Mouse (Mus musculus): ENCODE results near the gene Pde4a. TPM values are rescaled to one million over a fixed set of nuclear protein-coding genes. Genes with fewer than 3 reads are reported as not detected.

The Pde4a gene
- total RNA-seq, 2 experiments from 2014 or later, result 101 to 106 TPM

DNA sequence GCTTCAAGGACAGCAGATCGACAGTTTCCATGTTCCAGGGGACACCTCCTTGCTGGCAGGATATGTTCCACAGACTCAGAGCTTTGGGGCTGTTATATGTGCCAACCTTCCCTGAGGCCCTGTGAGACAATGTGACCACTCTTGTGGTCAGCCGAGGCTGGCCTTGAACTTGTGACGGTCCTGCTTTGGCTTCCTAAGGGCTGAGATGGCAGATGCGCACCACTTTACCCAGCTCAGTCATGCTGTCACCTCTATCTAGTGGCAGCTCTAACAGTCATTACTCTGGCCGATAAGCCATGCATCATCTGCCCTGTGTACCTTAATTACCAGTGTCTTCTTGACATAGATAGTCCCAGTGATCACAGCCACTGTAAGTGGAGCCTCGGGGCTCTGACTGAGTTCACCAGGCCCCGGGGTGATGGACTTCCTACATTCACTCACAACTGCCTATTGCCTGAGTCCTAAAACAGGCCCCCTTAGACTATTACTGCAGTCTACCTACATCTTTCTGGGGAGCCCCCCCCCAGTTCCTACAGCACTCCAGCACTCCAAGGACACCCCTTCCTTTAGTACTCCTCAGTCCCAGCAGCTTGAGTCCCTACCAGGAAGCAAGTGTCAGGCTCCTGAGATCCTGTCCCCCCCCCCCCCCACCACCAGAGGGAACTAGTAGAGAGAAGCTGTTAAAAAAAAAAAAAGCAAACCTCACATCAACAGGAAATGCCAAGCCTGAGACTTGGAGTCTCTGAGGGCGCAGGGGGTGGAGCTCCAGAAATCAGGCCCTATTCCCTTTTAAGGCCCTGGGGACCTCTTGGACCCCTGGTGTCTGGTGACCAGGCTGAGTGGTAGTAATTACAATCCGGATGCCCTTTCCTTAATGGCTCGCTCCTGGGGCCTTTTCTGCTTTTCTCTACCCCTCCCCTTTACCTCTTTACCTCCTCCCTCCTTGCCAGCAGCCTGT, 1.9 kb downstream of the Pde4a start:
- H3K4me3 ChIP-seq, result peak overlapping the region; percentile 58
- TF ChIP-seq CTCF (IDR thresholded peaks at IDR 0.05), result no peak
- DNase-seq (ENCODE audit: extremely low spot score in 1 of 2, low spot score in 2 of 2), result no peak
- intact Hi-C loops (cut with DNase I), result loop anchor here (2.0 kb wide), 1 partner anchor 29 kb away; no protein-coding TSS in a partner anchor
- peak overlapping the region; percentile 94 for H3K27ac ChIP-seq

DNA sequence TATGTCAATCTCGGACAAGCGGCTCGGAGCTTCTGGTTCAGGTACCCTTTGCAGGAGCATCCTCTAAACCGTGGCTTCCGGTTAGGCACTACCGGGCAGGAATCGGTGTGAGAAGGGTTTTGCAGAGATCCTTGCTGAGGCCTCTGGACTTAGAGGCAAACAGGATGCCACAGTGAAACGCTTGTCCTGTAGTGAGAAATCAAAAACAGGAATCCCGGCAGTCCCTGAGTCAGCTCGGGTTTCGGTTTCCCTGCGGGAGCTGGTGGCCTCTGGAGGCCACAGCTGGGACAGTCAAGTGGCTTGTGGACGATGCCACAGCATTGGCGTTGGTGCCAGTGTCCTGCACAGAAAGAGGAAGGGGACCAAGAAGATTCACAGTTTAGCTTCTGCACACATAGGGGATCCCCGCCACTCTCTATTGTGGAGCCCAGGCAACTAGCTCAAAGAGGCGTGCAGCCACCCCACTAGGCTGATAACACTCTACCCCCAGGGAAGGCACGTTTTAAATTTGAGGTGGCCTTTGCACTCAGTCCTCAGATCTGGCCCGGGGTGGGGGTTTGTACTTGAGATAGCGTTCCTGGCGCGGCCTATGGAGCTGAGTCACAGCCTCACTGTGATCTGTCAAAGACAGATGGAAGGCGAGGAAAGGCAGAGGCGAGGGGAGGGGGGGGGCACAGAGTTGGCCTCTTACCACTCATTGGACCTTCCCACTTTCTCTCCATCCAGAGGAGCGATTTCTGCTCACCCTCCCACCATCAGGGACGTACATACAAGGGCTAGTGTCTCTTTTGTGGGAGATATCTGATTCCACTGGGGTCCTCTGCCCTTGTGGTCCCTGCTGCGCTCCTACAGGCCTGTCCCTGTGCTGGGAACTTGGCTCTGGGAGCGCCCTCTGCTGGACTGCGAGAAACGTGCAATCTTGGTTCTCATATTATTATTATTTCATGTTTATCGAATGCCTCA, 2.9 kb downstream of the Pde4a start:
- peak overlapping the region; percentile 27 for H3K4me3 ChIP-seq
- peak overlapping the region; percentile 71 for H3K27ac ChIP-seq
- intact Hi-C loops (cut with DNase I), result loop anchor here (1.0 kb wide), 1 partner anchor 19 kb away; the partner anchor contains the start of gene Cdc37
- peak; percentile 80 for TF ChIP-seq CTCF (IDR thresholded peaks at IDR 0.05)
- DNase-seq (ENCODE audit: extremely low spot score in 1 of 2, low spot score in 2 of 2), result peak; percentile 69 to 75

GRCm38 (mm10) chr9:21169157-21169556, 3.6 kb downstream of the Pde4a start:
- intact Hi-C loops (cut with DNase I), result loop anchor here (1.0 kb wide), 1 partner anchor 20 kb away; the partner anchor contains the start of gene Cdc37
- Histone ChIP-seq H3K4me3 (no peak overlapping the region), H3K27ac (no peak overlapping the region)
- no peak for TF ChIP-seq CTCF (IDR thresholded peaks at IDR 0.05)
- DNase-seq (ENCODE audit: extremely low spot score in 1 of 2, low spot score in 2 of 2), result no peak

DNA sequence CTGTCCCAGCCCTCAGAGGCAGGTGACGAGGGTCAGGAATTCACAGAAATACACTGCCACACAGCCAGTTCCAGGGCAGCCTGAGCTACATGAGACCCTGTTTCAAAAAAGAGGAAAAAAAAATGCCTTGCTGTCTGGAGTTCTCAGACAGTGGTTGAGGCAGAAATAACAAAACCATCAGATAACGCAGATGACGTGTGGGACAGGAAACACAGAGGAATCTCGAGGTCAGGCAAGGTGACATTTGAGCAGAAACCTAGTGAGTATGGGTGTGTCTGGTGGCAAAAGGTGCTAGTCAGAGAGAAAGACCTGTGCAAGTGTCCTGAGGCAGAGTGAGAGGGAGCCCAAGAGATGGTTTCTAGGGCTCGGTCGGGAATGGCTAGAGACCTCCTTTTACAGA, 6.8 kb downstream of the Pde4a start:
- no peak for DNase-seq (ENCODE audit: extremely low spot score in 1 of 2, low spot score in 2 of 2)
- no peak overlapping the region for H3K27ac ChIP-seq
- TF ChIP-seq CTCF (IDR thresholded peaks at IDR 0.05), result no peak
- intact Hi-C loops (cut with DNase I), result no loop called here
- H3K4me3 ChIP-seq, result no peak overlapping the region

GRCm38 (mm10) chr9:21180402-21180801, 14.9 kb downstream of the Pde4a start:
- no peak for DNase-seq (ENCODE audit: extremely low spot score in 1 of 2, low spot score in 2 of 2)
- Histone ChIP-seq H3K27ac (no peak overlapping the region), H3K4me3 (no peak overlapping the region)
- intact Hi-C loops (cut with DNase I), result no loop called here
- TF ChIP-seq CTCF (IDR thresholded peaks at IDR 0.05), result no peak

GRCm38 (mm10) chr9:21180841-21181240, 15.3 kb downstream of the Pde4a start:
- no peak for TF ChIP-seq CTCF (IDR thresholded peaks at IDR 0.05)
- Histone ChIP-seq H3K27ac (no peak overlapping the region), H3K4me3 (no peak overlapping the region)
- intact Hi-C loops (cut with DNase I), result no loop called here
- DNase-seq (ENCODE audit: extremely low spot score in 1 of 2, low spot score in 2 of 2), result no peak

DNA sequence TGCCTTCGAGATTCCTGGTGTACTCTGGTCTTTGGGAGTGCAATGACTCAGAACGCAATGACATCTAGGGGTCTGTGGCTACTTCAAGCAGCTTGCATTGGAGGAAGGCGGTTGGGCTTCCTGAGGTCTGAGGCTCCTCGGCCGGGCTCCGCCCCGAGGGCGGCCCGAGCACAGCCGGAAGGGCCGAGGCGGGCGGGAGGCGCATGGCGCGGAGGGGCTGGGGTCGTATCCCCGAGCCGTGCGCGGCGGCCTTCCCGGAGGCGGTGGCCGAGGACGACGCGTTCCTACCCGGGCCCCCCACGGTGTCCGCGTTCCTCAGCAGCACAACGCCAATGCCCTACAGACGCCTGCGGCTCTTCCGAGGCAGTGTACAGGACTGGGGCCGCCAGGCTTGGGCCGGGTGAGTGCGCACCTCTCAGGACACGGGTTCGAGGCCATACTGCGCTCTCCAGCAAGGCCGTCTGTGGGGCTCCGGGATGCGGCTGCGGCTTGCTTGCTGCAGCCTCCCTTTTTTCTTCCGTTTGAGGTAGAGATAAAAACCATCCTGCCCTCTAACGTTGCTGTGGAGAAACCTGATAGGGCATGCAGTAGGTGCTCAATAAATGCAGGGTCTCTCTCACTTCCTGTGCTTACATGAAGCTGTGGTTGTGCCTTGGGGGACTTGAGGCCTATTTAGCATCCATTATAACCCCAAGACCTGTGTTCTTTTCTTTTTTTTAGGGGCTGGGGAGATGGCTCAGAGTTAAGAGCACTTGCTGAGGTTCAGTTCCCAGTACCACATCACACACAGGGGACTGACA, 16.1 kb downstream of the Pde4a start:
- no peak for DNase-seq (ENCODE audit: extremely low spot score in 1 of 2, low spot score in 2 of 2)
- intact Hi-C loops (cut with DNase I), result no loop called here
- H3K4me3 ChIP-seq, result peak overlapping the region; percentile 27; the same call in 1 of the 2 replicates
- no peak for TF ChIP-seq CTCF (IDR thresholded peaks at IDR 0.05)
- H3K27ac ChIP-seq, result no peak overlapping the region

GRCm38 (mm10) chr9:21183421-21183820, 17.9 kb downstream of the Pde4a start:
- TF ChIP-seq CTCF (IDR thresholded peaks at IDR 0.05), result no peak
- intact Hi-C loops (cut with DNase I), result no loop called here
- DNase-seq (ENCODE audit: extremely low spot score in 1 of 2, low spot score in 2 of 2), result no peak
- H3K27ac ChIP-seq, result no peak overlapping the region
- no peak overlapping the region for H3K4me3 ChIP-seq

DNA sequence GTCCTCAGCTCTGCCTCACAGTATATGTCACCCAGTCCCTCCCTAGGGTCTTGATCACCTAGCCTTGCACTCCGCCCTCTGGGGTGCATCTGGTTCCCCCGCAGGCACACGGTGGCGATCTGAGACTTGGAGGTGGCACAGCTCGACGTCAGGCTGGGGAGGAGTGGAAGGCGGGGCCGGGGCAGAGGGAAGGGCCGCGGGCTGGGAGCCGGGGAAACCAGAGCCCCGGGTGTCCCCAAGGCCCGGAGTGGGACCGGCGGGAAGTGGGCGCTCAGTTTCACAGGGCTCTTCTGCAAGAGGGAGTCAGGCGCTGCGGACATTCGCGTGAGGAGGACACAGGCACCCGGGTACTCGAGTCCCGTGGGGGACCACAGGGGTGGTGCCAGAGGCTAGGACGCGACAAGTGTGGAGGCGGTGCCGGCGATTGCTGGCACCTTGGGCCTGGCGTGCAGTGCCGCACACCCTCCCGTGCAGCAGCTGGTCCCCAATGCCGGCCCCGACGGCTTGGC, 18.4 kb downstream of the Pde4a start:
- DNase-seq (ENCODE audit: extremely low spot score in 1 of 2, low spot score in 2 of 2), result peak in 1 of 2 experiments; percentile 33
- intact Hi-C loops (cut with DNase I), result no loop called here
- no peak for TF ChIP-seq CTCF (IDR thresholded peaks at IDR 0.05)
- peak overlapping the region; percentile 47 for H3K4me3 ChIP-seq
- no peak overlapping the region for H3K27ac ChIP-seq

DNA sequence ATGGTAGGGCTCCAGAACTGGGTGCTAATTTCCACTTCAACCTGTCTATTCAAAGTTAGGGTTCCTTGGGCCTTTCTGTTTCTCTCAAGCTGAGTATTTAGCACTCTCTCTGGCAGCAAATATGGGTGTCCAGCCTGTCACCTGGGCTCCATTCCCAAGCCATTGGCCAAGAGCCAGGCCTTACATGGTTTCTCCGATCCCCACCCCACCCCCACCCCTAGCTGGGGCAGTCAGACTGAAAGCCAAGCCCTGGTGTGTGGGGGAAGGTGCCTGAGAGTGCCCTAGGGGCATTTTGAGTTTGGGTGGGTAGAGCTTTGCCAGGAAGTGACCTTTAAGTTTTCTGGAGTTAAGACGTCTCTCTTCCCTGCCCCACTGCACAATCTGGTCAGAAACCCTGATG, 19.2 kb downstream of the Pde4a start:
- no peak for TF ChIP-seq CTCF (IDR thresholded peaks at IDR 0.05)
- H3K27ac ChIP-seq, result no peak overlapping the region
- intact Hi-C loops (cut with DNase I), result no loop called here
- DNase-seq (ENCODE audit: extremely low spot score in 1 of 2, low spot score in 2 of 2), result no peak
- no peak overlapping the region; the same call in 1 of the 2 replicates for H3K4me3 ChIP-seq

DNA sequence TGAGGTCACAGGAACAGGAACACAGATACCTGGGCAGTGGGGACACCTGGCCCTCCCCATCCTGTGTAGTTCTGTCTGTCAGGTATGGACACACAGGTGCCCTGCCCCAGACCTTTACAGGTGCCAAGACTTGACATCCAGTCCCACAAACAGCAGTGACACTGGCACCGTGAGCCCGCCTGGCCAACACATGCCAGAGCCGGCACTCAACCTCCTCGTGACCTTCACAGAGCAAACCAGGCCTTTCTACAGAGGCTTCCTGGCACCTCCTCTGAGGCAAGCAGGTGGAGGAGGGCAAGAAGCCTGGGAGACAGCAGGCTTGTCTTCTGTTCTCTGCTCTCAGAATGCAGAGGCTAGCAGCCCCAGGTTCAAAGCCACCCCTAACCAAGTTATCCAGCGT, 19.9 kb downstream of the Pde4a start:
- no peak for DNase-seq (ENCODE audit: extremely low spot score in 1 of 2, low spot score in 2 of 2)
- TF ChIP-seq CTCF (IDR thresholded peaks at IDR 0.05), result no peak
- Histone ChIP-seq H3K27ac (no peak overlapping the region), H3K4me3 (no peak overlapping the region)
- intact Hi-C loops (cut with DNase I), result no loop called here

All from left cerebral cortex, adult 2 months (tissue).